Mouse (Mus musculus): Measurements from ENCODE around the gene Hsd11b2. TPM values are rescaled to one million over a fixed set of nuclear protein-coding genes. Genes with fewer than 3 reads are reported as not detected.

Hsd11b2 gene
- polyA plus RNA-seq, 1 experiment from 2014 or later, result 0.13 TPM

DNA sequence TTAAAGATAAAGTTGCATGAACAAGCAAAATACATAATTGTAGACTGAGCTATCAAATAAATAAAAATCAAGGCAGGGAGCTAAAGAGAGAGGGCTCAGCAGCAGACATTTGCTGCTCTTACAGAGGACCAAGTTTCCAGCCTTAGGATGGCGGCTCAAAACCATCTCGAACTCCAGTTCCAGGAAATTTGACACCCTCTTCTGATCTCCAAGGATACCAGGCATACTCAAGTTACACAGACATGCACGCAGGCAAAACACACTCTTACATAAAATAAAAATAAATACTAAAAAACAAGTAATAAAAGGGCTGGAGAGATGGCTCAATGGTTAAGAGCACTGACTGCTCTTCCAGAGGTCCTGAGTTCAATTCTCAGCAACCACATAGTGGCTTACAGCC is 25.1 kb upstream of the Hsd11b2 start:
- DNase-seq (no peak), ATAC-seq (no peak)
- TF ChIP-seq EP300 (IDR thresholded peaks at IDR 0.05; ENCODE audit: low read depth) (no peak), CTCF (IDR thresholded peaks at IDR 0.05; ENCODE audit: low read depth) (no peak)
- no peaks in the 10 kb centered on the region for H3K9me3 ChIP-seq (ENCODE audit: low read length)
- 0 out of 2 replicates have a peak, but pooled peaks cover 3% of the 10 kb centered on the region for H3K4me1 ChIP-seq (ENCODE audit: insufficient read depth)
- 62% methylated on average over 3 of the region's 3 CpGs for WGBS (ENCODE audit: insufficient replicate concordance)
- H3K4me3 ChIP-seq (ENCODE audit: low read depth, low read length), result no peak overlapping the region
- no peak overlapping the region for H3K27ac ChIP-seq (ENCODE audit: low read depth)
- no peak overlapping the region for H3K4me2 ChIP-seq (ENCODE audit: low read depth, low read length)
- no peaks in the 10 kb centered on the region for H3K36me3 ChIP-seq (replicated peaks; ENCODE audit: insufficient read depth, low read length)
- H3K9ac ChIP-seq (replicated peaks), result no peak overlapping the region
- no peaks in the 10 kb centered on the region for H3K27me3 ChIP-seq (ENCODE audit: insufficient read depth, low read length)

DNA sequence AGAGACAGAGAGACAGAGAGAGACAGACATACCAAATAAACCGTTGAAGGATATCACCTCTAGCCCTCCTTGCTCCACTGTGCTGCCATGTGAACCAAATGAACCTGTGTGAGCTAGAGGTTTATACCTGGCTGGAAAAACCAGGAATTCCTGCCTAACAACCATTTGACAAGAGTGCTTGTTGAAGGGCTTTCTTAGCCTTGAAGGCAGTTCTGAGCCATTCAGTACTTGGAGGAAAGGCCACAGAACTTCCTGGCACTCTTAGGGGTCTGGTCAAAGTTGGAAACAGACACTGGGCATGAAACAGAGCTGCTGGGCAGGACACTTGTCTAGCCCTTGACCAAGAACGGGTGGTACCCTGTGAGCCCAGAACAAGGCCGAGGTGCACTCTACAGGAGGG is 24.0 kb upstream of the Hsd11b2 start:
- no peak for ATAC-seq
- Histone ChIP-seq H3K36me3 (replicated peaks; ENCODE audit: insufficient read depth, low read length) (no peaks in the 10 kb centered on the region), H3K27me3 (ENCODE audit: insufficient read depth, low read length) (no peaks in the 10 kb centered on the region), H3K9me3 (ENCODE audit: low read length) (no peaks in the 10 kb centered on the region), H3K4me1 (ENCODE audit: insufficient read depth) (0 out of 2 replicates have a peak, but pooled peaks cover 3% of the 10 kb centered on the region), H3K9ac (replicated peaks) (no peak overlapping the region), H3K4me3 (ENCODE audit: low read depth, low read length) (no peak overlapping the region), H3K4me2 (ENCODE audit: low read depth, low read length) (no peak overlapping the region), H3K27ac (ENCODE audit: low read depth) (no peak overlapping the region)
- no peak for DNase-seq
- WGBS (ENCODE audit: insufficient replicate concordance), result 79% methylated on average over 3 of the region's 3 CpGs
- TF ChIP-seq EP300 (IDR thresholded peaks at IDR 0.05; ENCODE audit: low read depth), result no peak
- no peak for TF ChIP-seq CTCF (IDR thresholded peaks at IDR 0.05; ENCODE audit: low read depth)

DNA sequence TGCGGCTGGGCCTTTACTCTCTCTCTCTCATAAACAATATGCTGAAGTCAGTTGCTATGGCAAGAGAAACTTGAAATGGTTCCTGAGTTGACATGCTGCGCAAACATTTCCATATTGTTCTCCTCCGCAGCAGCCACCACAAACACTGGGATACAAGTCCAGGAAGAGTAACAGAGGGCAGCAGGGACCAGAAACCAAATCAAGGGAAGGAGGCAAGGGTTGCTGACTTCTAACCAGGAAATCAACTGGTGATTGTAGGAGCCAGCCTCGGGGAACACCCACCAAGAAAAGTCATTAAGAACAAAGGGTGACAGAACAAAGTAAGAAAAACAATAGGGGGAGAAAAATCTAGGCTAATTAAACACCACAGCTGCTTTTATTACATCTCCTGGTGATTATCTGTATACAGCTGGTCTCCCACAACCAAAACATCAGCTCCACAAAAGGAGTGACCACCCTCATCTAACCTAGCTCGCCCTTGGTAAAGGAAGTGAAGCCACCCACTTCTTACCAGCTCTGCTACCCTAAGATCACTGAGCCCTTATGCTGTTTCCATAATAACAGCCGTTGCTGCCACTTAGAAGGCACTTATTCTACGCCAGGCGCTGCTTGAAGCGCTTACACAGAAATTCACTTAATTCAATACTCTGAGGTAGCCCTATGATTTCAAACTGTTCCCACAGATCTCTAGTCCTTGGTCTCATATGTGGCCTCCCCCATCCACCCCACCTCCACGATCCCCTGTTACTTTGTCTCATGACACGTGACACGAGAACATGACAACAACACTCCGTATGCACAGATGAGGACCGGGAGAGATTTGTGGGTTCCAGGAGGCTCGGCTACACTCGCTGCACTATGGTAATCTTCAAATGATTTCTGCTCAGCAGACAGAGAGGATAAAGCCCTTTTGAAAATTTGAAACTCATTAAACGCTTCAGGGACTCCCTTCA is 22.9 kb upstream of the Hsd11b2 start:
- TF ChIP-seq EP300 (IDR thresholded peaks at IDR 0.05; ENCODE audit: low read depth), result no peak
- no peak for TF ChIP-seq CTCF (IDR thresholded peaks at IDR 0.05; ENCODE audit: low read depth)
- Histone ChIP-seq H3K27me3 (ENCODE audit: insufficient read depth, low read length) (no peaks in the 10 kb centered on the region), H3K4me3 (ENCODE audit: low read depth, low read length) (no peak overlapping the region), H3K9ac (replicated peaks) (peak overlapping the region; percentile 82), H3K36me3 (replicated peaks; ENCODE audit: insufficient read depth, low read length) (no peaks in the 10 kb centered on the region), H3K4me1 (ENCODE audit: insufficient read depth) (0 out of 2 replicates have a peak, but pooled peaks cover 3% of the 10 kb centered on the region), H3K4me2 (ENCODE audit: low read depth, low read length) (peak overlapping the region; percentile 99), H3K9me3 (ENCODE audit: low read length) (no peaks in the 10 kb centered on the region), H3K27ac (ENCODE audit: low read depth) (0 out of 2 replicates have a peak overlapping the region, but pooled peaks have one; percentile 55)
- 64% methylated on average over 17 of the region's 17 CpGs for WGBS (ENCODE audit: insufficient replicate concordance)
- no peak for DNase-seq
- no peak for ATAC-seq

DNA sequence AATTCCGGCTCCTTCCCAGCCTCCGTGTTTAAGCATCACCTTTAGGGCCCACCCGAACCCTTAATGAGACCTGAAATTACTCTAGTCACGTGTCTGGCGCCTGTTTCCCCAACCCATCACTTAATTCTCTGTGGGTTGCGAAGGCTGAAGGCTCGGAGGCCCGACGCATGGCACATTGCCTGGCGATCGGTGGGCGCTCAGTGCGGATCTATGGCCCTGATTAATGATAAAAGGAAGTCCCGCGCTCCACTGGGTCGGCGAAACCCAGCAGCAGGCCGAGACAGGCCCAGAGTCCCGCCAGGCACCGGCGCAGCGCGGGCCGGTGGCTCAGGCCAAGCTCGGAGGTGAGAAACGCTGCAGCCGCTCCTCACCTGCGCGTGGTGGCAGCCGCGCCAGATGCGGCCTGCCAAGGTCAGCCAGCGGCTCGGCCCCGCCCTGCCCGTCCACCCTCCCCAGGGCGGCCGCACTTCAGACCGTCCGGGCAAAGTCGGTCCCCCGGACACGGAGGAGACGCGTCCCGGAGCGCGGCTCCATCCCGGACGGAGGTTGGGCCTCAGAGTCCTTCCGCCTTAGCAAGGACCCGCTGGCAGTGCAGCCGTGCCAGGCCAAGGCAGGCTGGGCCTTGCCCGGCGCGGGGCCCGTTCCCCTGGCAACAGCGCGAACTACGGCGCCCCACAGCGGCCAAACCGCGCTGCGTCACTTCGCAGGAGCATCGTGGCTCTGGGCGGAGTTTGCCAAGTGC is 21.9 kb upstream of the Hsd11b2 start, which contains the start of gene Zdhhc1:
Gene Zdhhc1 (minus strand): TSS at position 464 of the 742 bp plus-strand sequence.
- H3K36me3 ChIP-seq (replicated peaks; ENCODE audit: insufficient read depth, low read length), result no peaks in the 10 kb centered on the region
- peak within 1 kb of the TSS; percentile 55; the same call in 1 of the 2 replicates for H3K27ac ChIP-seq (ENCODE audit: low read depth)
- 0 out of 2 replicates have a peak, but pooled peaks cover 3% of the 10 kb centered on the region for H3K4me1 ChIP-seq (ENCODE audit: insufficient read depth)
- 3% methylated on average over 65 of the region's 68 CpGs for WGBS (ENCODE audit: insufficient replicate concordance)
- TF ChIP-seq CTCF (IDR thresholded peaks at IDR 0.05; ENCODE audit: low read depth) (peak; percentile 79), EP300 (IDR thresholded peaks at IDR 0.05; ENCODE audit: low read depth) (no peak)
- H3K27me3 ChIP-seq (ENCODE audit: insufficient read depth, low read length), result no peaks in the 10 kb centered on the region
- H3K4me3 ChIP-seq (ENCODE audit: low read depth, low read length), result peak within 1 kb of the TSS; percentile 88
- peak within 1 kb of the TSS; percentile 99 for H3K4me2 ChIP-seq (ENCODE audit: low read depth, low read length)
- peak; percentile 92 for ATAC-seq
- no peaks in the 10 kb centered on the region for H3K9me3 ChIP-seq (ENCODE audit: low read length)
- DNase-seq, result peak; percentile 87
- H3K9ac ChIP-seq (replicated peaks), result peak within 1 kb of the TSS; percentile 82

DNA sequence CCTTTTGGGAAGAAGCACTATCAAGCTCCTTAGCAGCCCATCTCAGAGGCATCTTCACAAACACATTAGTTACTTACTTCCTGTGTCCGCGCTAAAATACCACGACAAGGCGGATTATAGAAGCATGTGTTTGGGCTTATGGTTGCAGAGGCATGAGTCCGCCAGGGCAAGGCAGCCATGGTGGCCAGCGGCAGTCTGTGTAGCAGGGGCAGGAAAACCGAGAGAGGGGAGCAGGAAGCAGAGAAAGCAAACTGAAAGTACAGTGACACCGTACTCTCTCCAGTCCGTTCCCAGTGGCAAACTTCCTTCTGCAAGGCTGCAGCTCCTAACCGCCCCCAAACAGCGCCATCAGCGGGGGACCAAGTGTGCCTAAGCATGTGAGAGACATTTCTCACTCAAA is 18.8 kb upstream of the Hsd11b2 start:
- Histone ChIP-seq H3K4me1 (ENCODE audit: insufficient read depth) (0 out of 2 replicates have a peak, but pooled peaks cover 3% of the 10 kb centered on the region), H3K27ac (ENCODE audit: low read depth) (peak overlapping the region; percentile 12; the same call in 1 of the 2 replicates), H3K27me3 (ENCODE audit: insufficient read depth, low read length) (no peaks in the 10 kb centered on the region), H3K9me3 (ENCODE audit: low read length) (no peaks in the 10 kb centered on the region), H3K4me3 (ENCODE audit: low read depth, low read length) (peak overlapping the region; percentile 35), H3K36me3 (replicated peaks; ENCODE audit: insufficient read depth, low read length) (no peaks in the 10 kb centered on the region), H3K4me2 (ENCODE audit: low read depth, low read length) (peak overlapping the region; percentile 58), H3K9ac (replicated peaks) (0 out of 2 replicates have a peak overlapping the region, but pooled peaks have one; percentile 46)
- no peak for TF ChIP-seq CTCF (IDR thresholded peaks at IDR 0.05; ENCODE audit: low read depth)
- no peak for TF ChIP-seq EP300 (IDR thresholded peaks at IDR 0.05; ENCODE audit: low read depth)
- peak; percentile 17 for DNase-seq
- ATAC-seq, result no peak
- 36% methylated on average over 12 of the region's 12 CpGs for WGBS (ENCODE audit: insufficient replicate concordance)

DNA sequence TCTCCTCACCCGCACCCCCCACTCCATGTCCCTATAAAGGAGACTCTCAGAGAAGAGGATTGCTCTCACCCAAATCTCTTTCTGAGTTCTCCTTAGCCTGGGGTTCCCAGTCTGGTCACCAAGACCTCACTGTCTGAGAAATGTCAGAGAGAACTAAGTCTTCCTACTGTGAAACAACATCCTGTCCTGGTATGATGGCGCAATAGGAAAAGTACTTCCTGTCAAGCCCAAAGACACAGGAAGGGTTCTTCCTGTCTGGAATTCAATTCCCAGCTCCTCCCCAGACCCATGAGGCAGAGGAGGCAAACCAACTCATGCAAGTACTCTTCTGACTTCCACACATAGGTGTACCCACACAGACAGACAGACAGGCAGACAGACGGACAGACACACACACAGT is 13.9 kb upstream of the Hsd11b2 start:
- H3K4me2 ChIP-seq (ENCODE audit: low read depth, low read length), result no peak overlapping the region
- no peak for DNase-seq
- no peaks in the 10 kb centered on the region for H3K36me3 ChIP-seq (replicated peaks; ENCODE audit: insufficient read depth, low read length)
- H3K27ac ChIP-seq (ENCODE audit: low read depth), result no peak overlapping the region
- no peak overlapping the region for H3K4me3 ChIP-seq (ENCODE audit: low read depth, low read length)
- WGBS (ENCODE audit: insufficient replicate concordance), result 75% methylated on average over 3 of the region's 3 CpGs
- no peak overlapping the region for H3K9ac ChIP-seq (replicated peaks)
- peak; percentile 23; the same call in 1 of the 2 replicates for ATAC-seq
- no peaks in the 10 kb centered on the region for H3K9me3 ChIP-seq (ENCODE audit: low read length)
- no peaks in the 10 kb centered on the region for H3K27me3 ChIP-seq (ENCODE audit: insufficient read depth, low read length)
- TF ChIP-seq EP300 (IDR thresholded peaks at IDR 0.05; ENCODE audit: low read depth), result peak; percentile 38; the same call in 1 of the 2 replicates
- no peak for TF ChIP-seq CTCF (IDR thresholded peaks at IDR 0.05; ENCODE audit: low read depth)
- H3K4me1 ChIP-seq (ENCODE audit: insufficient read depth), result no peaks in the 10 kb centered on the region
